Mouse (Mus musculus): Measurements from ENCODE around the gene Tepsin. TPM values are rescaled to one million over a fixed set of nuclear protein-coding genes. Genes with fewer than 3 reads are reported as not detected.

Gene Tepsin
- polyA plus RNA-seq, 1 experiment from 2014 or later: 19.3 TPM

- Histone ChIP-seq H3K27me3 (no peaks in the 10 kb centered on the region), H3K36me3 (peaks cover 68% of the 10 kb centered on the region), H3K27ac (no peak overlapping the region), H3K9me3 (no peaks in the 10 kb centered on the region), H3K9ac (no peak overlapping the region), H3K4me3 (no peak overlapping the region), H3K4me1 (replicated peaks) (no peaks in the 10 kb centered on the region), H3K4me2 (no peak overlapping the region)
- no peak for ATAC-seq (ENCODE audit: low FRiP score)
- 89% methylated on average over 2 of the region's 2 CpGs for WGBS
These were observed 28.3 kb upstream of the Tepsin start for GRCm38 (mm10) chr11:120126845-120127244.

GRCm38 (mm10) chr11:120122126-120122525 lies 23.6 kb upstream of the Tepsin start:
- H3K27ac ChIP-seq: no peak overlapping the region
- no peak overlapping the region for H3K4me3 ChIP-seq
- peaks cover 44% of the 10 kb centered on the region for H3K36me3 ChIP-seq
- WGBS: 86% methylated on average over 12 of the region's 12 CpGs
- H3K9ac ChIP-seq: no peak overlapping the region
- H3K4me2 ChIP-seq: no peak overlapping the region
- H3K4me1 ChIP-seq (replicated peaks): peaks cover 18% of the 10 kb centered on the region
- no peaks in the 10 kb centered on the region for H3K27me3 ChIP-seq
- ATAC-seq (ENCODE audit: low FRiP score): no peak
- H3K9me3 ChIP-seq: no peaks in the 10 kb centered on the region

GRCm38 (mm10) chr11:120120642-120121420 lies 22.3 kb upstream of the Tepsin start:
- Histone ChIP-seq H3K27me3 (no peaks in the 10 kb centered on the region), H3K4me1 (replicated peaks) (peaks cover 18% of the 10 kb centered on the region), H3K36me3 (peaks cover 48% of the 10 kb centered on the region), H3K4me2 (no peak overlapping the region), H3K9ac (peak overlapping the region; percentile 29; the same call in 1 of the 2 replicates), H3K4me3 (no peak overlapping the region), H3K9me3 (no peaks in the 10 kb centered on the region), H3K27ac (peak overlapping the region; percentile 52)
- 81% methylated on average over 17 of the region's 17 CpGs for WGBS
- ATAC-seq (ENCODE audit: low FRiP score): no peak

GRCm38 (mm10) chr11:120119936-120120541 lies 21.5 kb upstream of the Tepsin start:
- 71% methylated on average over 10 of the region's 10 CpGs for WGBS
- H3K9ac ChIP-seq: peak overlapping the region; percentile 29
- H3K36me3 ChIP-seq: peaks cover 51% of the 10 kb centered on the region
- H3K9me3 ChIP-seq: no peaks in the 10 kb centered on the region
- no peaks in the 10 kb centered on the region for H3K27me3 ChIP-seq
- no peak overlapping the region for H3K4me3 ChIP-seq
- H3K27ac ChIP-seq: peak overlapping the region; percentile 52
- H3K4me2 ChIP-seq: no peak overlapping the region
- ATAC-seq (ENCODE audit: low FRiP score): no peak
- H3K4me1 ChIP-seq (replicated peaks): peaks cover 18% of the 10 kb centered on the region

- Histone ChIP-seq H3K4me3 (no peak overlapping the region), H3K36me3 (peaks cover 54% of the 10 kb centered on the region), H3K4me1 (replicated peaks) (peaks cover 18% of the 10 kb centered on the region), H3K4me2 (no peak overlapping the region), H3K9ac (no peak overlapping the region), H3K9me3 (no peaks in the 10 kb centered on the region), H3K27ac (no peak overlapping the region), H3K27me3 (no peaks in the 10 kb centered on the region)
- WGBS: 96% methylated on average over 7 of the region's 7 CpGs
- ATAC-seq (ENCODE audit: low FRiP score): no peak
These were observed 20.6 kb upstream of the Tepsin start for GRCm38 (mm10) chr11:120119108-120119507.

- H3K36me3 ChIP-seq: peaks cover 54% of the 10 kb centered on the region
- no peak overlapping the region for H3K4me3 ChIP-seq
- H3K27ac ChIP-seq: no peak overlapping the region
- H3K9ac ChIP-seq: no peak overlapping the region
- H3K4me2 ChIP-seq: no peak overlapping the region
- no peak for ATAC-seq (ENCODE audit: low FRiP score)
- H3K9me3 ChIP-seq: no peaks in the 10 kb centered on the region
- no peaks in the 10 kb centered on the region for H3K27me3 ChIP-seq
- peaks cover 19% of the 10 kb centered on the region for H3K4me1 ChIP-seq (replicated peaks)
- 86% methylated on average over 2 of the region's 2 CpGs for WGBS
These were observed 19.1 kb upstream of the Tepsin start for GRCm38 (mm10) chr11:120117626-120118025.

GRCm38 (mm10) chr11:120114488-120115215 lies 16.1 kb upstream of the Tepsin start:
- Histone ChIP-seq H3K27ac (no peak overlapping the region), H3K9me3 (no peaks in the 10 kb centered on the region), H3K4me2 (no peak overlapping the region), H3K4me3 (no peak overlapping the region), H3K4me1 (replicated peaks) (peaks cover 20% of the 10 kb centered on the region), H3K9ac (no peak overlapping the region), H3K36me3 (peaks cover 56% of the 10 kb centered on the region), H3K27me3 (no peaks in the 10 kb centered on the region)
- ATAC-seq (ENCODE audit: low FRiP score): no peak
- 92% methylated on average over 21 of the region's 21 CpGs for WGBS

- Histone ChIP-seq H3K27ac (no peak overlapping the region), H3K4me3 (no peak overlapping the region), H3K27me3 (no peaks in the 10 kb centered on the region), H3K4me1 (replicated peaks) (peaks cover 15% of the 10 kb centered on the region), H3K4me2 (no peak overlapping the region), H3K36me3 (peaks cover 67% of the 10 kb centered on the region), H3K9me3 (no peaks in the 10 kb centered on the region), H3K9ac (no peak overlapping the region)
- ATAC-seq (ENCODE audit: low FRiP score): no peak
- WGBS: 86% methylated on average over 4 of the region's 4 CpGs
These were observed 13.6 kb upstream of the Tepsin start for GRCm38 (mm10) chr11:120112136-120112535.

- H3K27ac ChIP-seq: peak overlapping the region; percentile 36; the same call in 1 of the 2 replicates
- no peaks in the 10 kb centered on the region for H3K9me3 ChIP-seq
- WGBS: 5% methylated on average over 2 of the region's 2 CpGs
- no peak overlapping the region for H3K4me3 ChIP-seq
- H3K4me1 ChIP-seq (replicated peaks): peaks cover 15% of the 10 kb centered on the region
- H3K27me3 ChIP-seq: no peaks in the 10 kb centered on the region
- H3K36me3 ChIP-seq: peaks cover 63% of the 10 kb centered on the region
- H3K9ac ChIP-seq: no peak overlapping the region
- no peak for ATAC-seq (ENCODE audit: low FRiP score)
- H3K4me2 ChIP-seq: no peak overlapping the region
These were observed 12.5 kb upstream of the Tepsin start for GRCm38 (mm10) chr11:120111033-120111432.

GRCm38 (mm10) chr11:120110554-120110953 lies 12.0 kb upstream of the Tepsin start:
- Histone ChIP-seq H3K9me3 (no peaks in the 10 kb centered on the region), H3K27ac (peak overlapping the region; percentile 36; the same call in 1 of the 2 replicates), H3K4me2 (no peak overlapping the region), H3K4me3 (no peak overlapping the region), H3K9ac (0 out of 2 replicates have a peak overlapping the region, but pooled peaks have one; percentile 19), H3K27me3 (no peaks in the 10 kb centered on the region), H3K4me1 (replicated peaks) (peaks cover 15% of the 10 kb centered on the region), H3K36me3 (peaks cover 63% of the 10 kb centered on the region)
- 72% methylated on average over 7 of the region's 7 CpGs for WGBS
- ATAC-seq (ENCODE audit: low FRiP score): no peak

- no peak for ATAC-seq (ENCODE audit: low FRiP score)
- WGBS: 67% methylated on average over 14 of the region's 14 CpGs
- Histone ChIP-seq H3K4me2 (no peak overlapping the region), H3K4me1 (replicated peaks) (peaks cover 15% of the 10 kb centered on the region), H3K36me3 (peaks cover 63% of the 10 kb centered on the region), H3K4me3 (no peak overlapping the region), H3K27me3 (no peaks in the 10 kb centered on the region), H3K9me3 (no peaks in the 10 kb centered on the region), H3K9ac (peak overlapping the region; percentile 19; the same call in 1 of the 2 replicates), H3K27ac (no peak overlapping the region)
These were observed 11.2 kb upstream of the Tepsin start for GRCm38 (mm10) chr11:120109558-120110210.

GRCm38 (mm10) chr11:120107796-120108195 lies 9.3 kb upstream of the Tepsin start:
- peaks cover 15% of the 10 kb centered on the region for H3K4me1 ChIP-seq (replicated peaks)
- no peaks in the 10 kb centered on the region for H3K27me3 ChIP-seq
- no peak overlapping the region for H3K4me2 ChIP-seq
- H3K27ac ChIP-seq: no peak overlapping the region
- no peak for ATAC-seq (ENCODE audit: low FRiP score)
- H3K4me3 ChIP-seq: no peak overlapping the region
- no peak overlapping the region for H3K9ac ChIP-seq
- no peaks in the 10 kb centered on the region for H3K9me3 ChIP-seq
- 86% methylated on average over 9 of the region's 9 CpGs for WGBS
- H3K36me3 ChIP-seq: peaks cover 61% of the 10 kb centered on the region

All from hindbrain, embryonic 13.5 days (tissue).